Mouse (Mus musculus) lung, postnatal 0 days (tissue): ENCODE results near the gene Kif3c. TPM values are rescaled to one million over a fixed set of nuclear protein-coding genes. Genes with fewer than 3 reads are reported as not detected.
A peak's percentile ranks its signal among the peaks of the same experiment; 100 is the strongest.

Source experiments
- ATAC-seq: fragments of 200-750 bp; cut with Nextera tagmentation; 2 replicates; pipeline ENCODE4 v1.8.0; 2017; ENCODE audit warnings: moderate library complexity
- DNase-seq: peaks from one replicate; pipeline ENCODE4 v3.0.0-alpha.2; 2016; ENCODE audit warnings: low spot score
- H3K27ac ChIP-seq: fragments of 300-500 bp; sonication (generic); 2 replicates; pipeline ENCODE4 v1.5.1; 2014; ENCODE audit warnings: antibody characterized with exemption, mild to moderate bottlenecking, low read length, mixed read lengths
- H3K27me3 ChIP-seq: fragments of 300-500 bp; sonication (generic); replicated peaks from 2 replicates; pipeline ENCODE4 v1.6.1; 2014; ENCODE audit warnings: low read length, mixed read lengths; ENCODE audit not compliant: insufficient read depth
- H3K36me3 ChIP-seq: fragments of 300-500 bp; sonication (generic); 2 replicates; pipeline ENCODE4 v1.6.1; 2014; ENCODE audit warnings: low read length, mixed read lengths; ENCODE audit not compliant: insufficient read depth
- H3K4me1 ChIP-seq: fragments of 300-500 bp; sonication (generic); 2 replicates; pipeline ENCODE4 v1.6.1; 2014; ENCODE audit warnings: antibody characterized with exemption, low read depth, low read length, mixed read lengths; ENCODE audit not compliant: insufficient read depth
- H3K4me2 ChIP-seq: fragments of 300-500 bp; sonication (generic); replicated peaks from 2 replicates; pipeline ENCODE4 v1.6.1; 2014; ENCODE audit warnings: low read depth, mild to moderate bottlenecking, low read length, moderate library complexity, mixed read lengths
- H3K4me3 ChIP-seq: fragments of 300-500 bp; sonication (generic); 2 replicates; pipeline ENCODE4 v1.5.1; 2014; ENCODE audit warnings: low read depth, low read length
- H3K9ac ChIP-seq: fragments of 300-500 bp; sonication (generic); replicated peaks from 2 replicates; pipeline ENCODE4 v1.6.1; 2014; ENCODE audit warnings: low read depth, mild to moderate bottlenecking
- H3K9me3 ChIP-seq: fragments of 300-500 bp; sonication (generic); 2 replicates; pipeline ENCODE4 v1.6.1; 2016; ENCODE audit warnings: low read length, mixed read lengths
- CTCF ChIP-seq: IDR thresholded peaks from 2 replicates; pipeline ENCODE4 v1.5.1; 2016; ENCODE audit warnings: antibody characterized with exemption, mild to moderate bottlenecking
- EP300 ChIP-seq: IDR thresholded peaks from 2 replicates; pipeline ENCODE4 v1.6.1; 2016; ENCODE audit warnings: antibody characterized with exemption, mild to moderate bottlenecking, control low read depth
- WGBS: fragments of 180-500 bp; shearing (Covaris S2); extraction: QIAGEN DNeasy Blood & Tissue Kit; methylation state at CpG from one replicate; pipeline ENCODE4 v1.1.7; 2014; 5-methylcytosine and 5-hydroxymethylcytosine counted together
- polyA plus RNA-seq: library from polyadenylated mRNA; unstranded; fragments of >200 nt; fragmentation: Nextera tagmentation; extraction: Ambion mirVana; gene quantifications from 2 replicates; pipeline ENCODE4 v1.2.1, GENCODE M21; 2015

Gene Kif3c
- polyA plus RNA-seq, 1 experiment from 2014 or later: 5.6 TPM

- no peak overlapping the region for H3K9ac ChIP-seq
- no peaks in the 10 kb centered on the region for H3K27me3 ChIP-seq
- TF ChIP-seq EP300 (no peak), CTCF (no peak)
- peaks cover 6% of the 10 kb centered on the region; the same call in 1 of the 2 replicates for H3K4me1 ChIP-seq
- peak overlapping the region; percentile 97 for H3K4me3 ChIP-seq
- no peak overlapping the region for H3K27ac ChIP-seq
- peak overlapping the region; percentile 77; the same call in 1 of the 2 replicates for H3K4me2 ChIP-seq
- H3K9me3 ChIP-seq: no peaks in the 10 kb centered on the region
- H3K36me3 ChIP-seq: no peaks in the 10 kb centered on the region
- no peak for ATAC-seq
- WGBS: 65% methylated on average over 11 of the region's 11 CpGs
- DNase-seq: no peak
Observed at GRCm38 (mm10) chr12:3427891-3428775, 63.2 kb downstream of the Kif3c start.

GRCm38 (mm10) chr12:3429681-3430442 is 64.9 kb downstream of the Kif3c start:
- DNase-seq (no peak), ATAC-seq (no peak)
- no peak for TF ChIP-seq EP300
- TF ChIP-seq CTCF: no peak
- no peaks in the 10 kb centered on the region for H3K27me3 ChIP-seq
- no peak overlapping the region for H3K27ac ChIP-seq
- H3K36me3 ChIP-seq: no peaks in the 10 kb centered on the region
- no peak overlapping the region for H3K9ac ChIP-seq
- H3K4me3 ChIP-seq: no peak overlapping the region
- no peak overlapping the region for H3K4me2 ChIP-seq
- 71% methylated on average over 2 of the region's 2 CpGs for WGBS
- peaks cover 6% of the 10 kb centered on the region; the same call in 1 of the 2 replicates for H3K4me1 ChIP-seq
- H3K9me3 ChIP-seq: no peaks in the 10 kb centered on the region

GRCm38 (mm10) chr12:3430443-3430753 is 65.5 kb downstream of the Kif3c start:
- no peak for ATAC-seq

GRCm38 (mm10) chr12:3430985-3431384 is 66.1 kb downstream of the Kif3c start:
- Histone ChIP-seq H3K4me3 (no peak overlapping the region), H3K9ac (no peak overlapping the region), H3K27me3 (no peaks in the 10 kb centered on the region), H3K4me1 (no peaks in the 10 kb centered on the region), H3K9me3 (no peaks in the 10 kb centered on the region), H3K27ac (no peak overlapping the region), H3K4me2 (no peak overlapping the region), H3K36me3 (no peaks in the 10 kb centered on the region)
- TF ChIP-seq CTCF: no peak
- no peak for TF ChIP-seq EP300
- ATAC-seq (no peak), DNase-seq (no peak)

More at GRCm38 (mm10) chr12:3430443-3430753, 65.5 kb downstream of the Kif3c start:
- H3K4me1 ChIP-seq: peaks cover 3% of the 10 kb centered on the region; the same call in 1 of the 2 replicates
- no peak overlapping the region for H3K9ac ChIP-seq
- TF ChIP-seq EP300 (no peak), CTCF (no peak)
- H3K27ac ChIP-seq: no peak overlapping the region
- H3K36me3 ChIP-seq: no peaks in the 10 kb centered on the region
- H3K9me3 ChIP-seq: no peaks in the 10 kb centered on the region
- no peak overlapping the region for H3K4me3 ChIP-seq
- DNase-seq: no peak
- no peaks in the 10 kb centered on the region for H3K27me3 ChIP-seq
- H3K4me2 ChIP-seq: no peak overlapping the region

GRCm38 (mm10) chr12:3433736-3434135 is 68.8 kb downstream of the Kif3c start:
- H3K9me3 ChIP-seq: no peaks in the 10 kb centered on the region
- H3K27ac ChIP-seq: no peak overlapping the region
- no peak for DNase-seq
- H3K4me1 ChIP-seq: no peaks in the 10 kb centered on the region
- no peak overlapping the region for H3K4me3 ChIP-seq
- no peaks in the 10 kb centered on the region for H3K27me3 ChIP-seq
- no peak overlapping the region for H3K4me2 ChIP-seq
- 38% methylated on average over 1 of the region's 1 CpGs for WGBS
- no peak overlapping the region for H3K9ac ChIP-seq
- ATAC-seq: no peak
- TF ChIP-seq EP300 (no peak), CTCF (no peak)
- no peaks in the 10 kb centered on the region for H3K36me3 ChIP-seq

- Histone ChIP-seq H3K9me3 (no peaks in the 10 kb centered on the region), H3K27me3 (no peaks in the 10 kb centered on the region), H3K27ac (no peak overlapping the region), H3K4me3 (no peak overlapping the region), H3K4me1 (no peaks in the 10 kb centered on the region), H3K4me2 (no peak overlapping the region), H3K9ac (no peak overlapping the region), H3K36me3 (no peaks in the 10 kb centered on the region)
- no peak for DNase-seq
- 87% methylated on average over 5 of the region's 5 CpGs for WGBS
- ATAC-seq: no peak
- no peak for TF ChIP-seq EP300
- no peak for TF ChIP-seq CTCF
Observed at GRCm38 (mm10) chr12:3436446-3436845, 71.5 kb downstream of the Kif3c start.
